Mouse (Mus musculus) olfactory bulb, adult 2 months (tissue): ENCODE measurements at regions not wholly inside any gene's neighbourhood (a gene's known extent, or its start where the extent isn't known, plus 50 kb on each side); places are given as distances from the start of the nearest gene placed in this dataset.

ENCODE experiments used
- CTCF ChIP-seq: fragments of 200-500 bp; IDR thresholded peaks from 2 replicates; pipeline ENCODE4 v1.5.1; 2012; ENCODE audit warnings: low read depth, mild to moderate bottlenecking, low read length, moderate library complexity; ENCODE audit not compliant: insufficient read depth
- POLR2A ChIP-seq: fragments of 200-500 bp; IDR thresholded peaks from 2 replicates; pipeline ENCODE4 v1.6.1; 2012; ENCODE audit warnings: mild to moderate bottlenecking, low read depth, low read length, moderate library complexity; ENCODE audit not compliant: insufficient read depth

GRCm38 (mm10) chr8:92190261-92191025 lies 167.0 kb upstream of the Irx5 start:
- no peak for TF ChIP-seq CTCF
- TF ChIP-seq POLR2A, result no peak
